Mouse (Mus musculus) ES-E14 (cell line): ENCODE results near the gene Galnt17. TPM values are rescaled to one million over a fixed set of nuclear protein-coding genes. Genes with fewer than 3 reads are reported as not detected.

Experiments used
- DNase-seq: peaks from one replicate; pipeline ENCODE4 v3.0.0-alpha.2; 2013; ENCODE audit warnings: low read depth, low spot score
- H3K27ac ChIP-seq: 2 replicates; pipeline ENCODE4 v1.5.1; 2012; ENCODE audit warnings: low read depth, mild to moderate bottlenecking, low read length, moderate library complexity, mixed read lengths; ENCODE audit not compliant: poor library complexity, insufficient read depth, severe bottlenecking
- H3K36me3 ChIP-seq: 2 replicates; pipeline ENCODE4 v1.6.1; 2012; ENCODE audit warnings: mild to moderate bottlenecking, low read length, moderate library complexity, mixed read lengths; ENCODE audit not compliant: control insufficient read depth, poor library complexity, insufficient read depth, severe bottlenecking
- H3K4me1 ChIP-seq, 2 experiments: fragments of 150-350 bp in 1 of 2; sonication (generic) in 1 of 2; 2 replicates each; pipeline ENCODE4 v1.6.1; 2012; ENCODE audit warnings: low read length in 2 of 2, mild to moderate bottlenecking in 1 of 2, mixed read lengths in 1 of 2; ENCODE audit not compliant: control insufficient read depth in 2 of 2, insufficient read depth in 2 of 2, poor library complexity in 1 of 2
- H3K4me3 ChIP-seq, 2 experiments: fragments of 150-350 bp in 1 of 2; sonication (generic) in 1 of 2; 2 replicates each; pipeline ENCODE4 v1.5.1; 2012; ENCODE audit warnings: low read length in 2 of 2, low read depth in 1 of 2, mild to moderate bottlenecking in 1 of 2, mixed read lengths in 1 of 2; ENCODE audit not compliant: insufficient read depth in 1 of 2, poor library complexity in 1 of 2, severe bottlenecking in 1 of 2
- H3K9ac ChIP-seq: 2 replicates; pipeline ENCODE4 v1.6.1; 2012; ENCODE audit warnings: low read depth, mild to moderate bottlenecking, low read length, mixed read lengths; ENCODE audit not compliant: poor library complexity, insufficient read depth, severe bottlenecking
- H3K9me3 ChIP-seq: fragments of 150-350 bp; sonication (generic); 2 replicates; pipeline ENCODE4 v1.6.1; 2012; ENCODE audit warnings: low read depth, mild to moderate bottlenecking, low read length; ENCODE audit not compliant: control insufficient read depth, insufficient read depth
- CHD2 ChIP-seq: IDR thresholded peaks from 2 replicates; pipeline ENCODE4 v1.6.1; 2014; ENCODE audit warnings: mild to moderate bottlenecking, low read depth, low read length, inconsistent platforms
- HCFC1 ChIP-seq: IDR thresholded peaks from 2 replicates; pipeline ENCODE4 v1.6.1; 2012; ENCODE audit warnings: low read length, inconsistent platforms, borderline replicate concordance; ENCODE audit not compliant: insufficient read depth
- MAFK ChIP-seq: IDR thresholded peaks from 2 replicates; pipeline ENCODE4 v1.6.1; 2014; ENCODE audit warnings: mild to moderate bottlenecking, low read depth, low read length, inconsistent platforms; ENCODE audit not compliant: insufficient read depth
- ZC3H11A ChIP-seq: IDR thresholded peaks from 2 replicates; pipeline ENCODE4 v1.6.1; 2012; ENCODE audit warnings: low read depth, mild to moderate bottlenecking, inconsistent platforms, low read length, borderline replicate concordance
- ZNF384 ChIP-seq: IDR thresholded peaks from 2 replicates; pipeline ENCODE4 v1.6.1; 2012; ENCODE audit warnings: low read depth, low read length, inconsistent platforms
- in situ Hi-C, 2 experiments: fragments of 600-800 bp; cut with MboI; formaldehyde crosslinking; loops; one replicate each; pipeline ENCODE4 v1.15.1; 2025; ENCODE audit warnings: low sequenced_read_pairs in 2 of 2, inconsistent platforms in 1 of 2; ENCODE audit not compliant: unreplicated experiment in 2 of 2
- total RNA-seq: library from RNA; depleted of rRNA; stranded (reverse); fragments of 300-350 nt; gene quantifications from 2 replicates; pipeline ENCODE4 v1.2.3, GENCODE M21; 2012

The Galnt17 gene
- total RNA-seq, 1 experiment = 2.2 TPM

- Histone ChIP-seq H3K36me3 (no peaks in the 10 kb centered on the region), H3K9ac (no peak overlapping the region), H3K9me3 (no peaks in the 10 kb centered on the region), H3K4me3 (no peak overlapping the region), H3K27ac (no peak overlapping the region), H3K4me1 (no peaks in the 10 kb centered on the region)
- in situ Hi-C loops = no loop called here
- TF ChIP-seq ZNF384 = no peak
- no peak for TF ChIP-seq CHD2
- no peak for TF ChIP-seq MAFK
- no peak for TF ChIP-seq ZC3H11A
- no peak for TF ChIP-seq HCFC1
- DNase-seq = no peak
Measured at GRCm38 (mm10) chr5:130930999-130931398, 377.3 kb downstream of the Galnt17 start.

DNA sequence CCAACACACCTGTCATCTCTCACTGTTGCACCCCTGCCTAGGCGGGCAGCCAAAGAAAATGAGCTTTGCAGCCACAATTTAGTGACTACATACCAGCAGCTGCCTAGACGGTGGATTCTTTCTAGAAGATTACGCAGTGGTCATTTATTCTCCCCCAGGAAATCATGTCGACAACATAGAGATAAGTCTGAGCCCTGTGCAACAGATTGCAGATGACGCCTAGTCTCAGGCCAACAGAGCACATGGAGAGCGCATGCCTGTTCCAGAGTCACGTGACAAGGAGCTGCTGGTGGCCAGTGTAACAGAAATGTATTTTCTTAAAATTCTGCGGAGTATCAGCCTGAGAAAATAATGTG is 380.5 kb downstream of the Galnt17 start:
- in situ Hi-C loops = no loop called here
- H3K4me3 ChIP-seq = no peak overlapping the region
- no peaks in the 10 kb centered on the region for H3K36me3 ChIP-seq
- H3K27ac ChIP-seq = no peak overlapping the region
- H3K9ac ChIP-seq = no peak overlapping the region
- peaks cover 0 to 4% of the 10 kb centered on the region in 2 experiments; a peak in 2 of 4 replicates for H3K4me1 ChIP-seq
- no peaks in the 10 kb centered on the region for H3K9me3 ChIP-seq
- TF ChIP-seq HCFC1 (no peak), ZC3H11A (no peak), MAFK (no peak), ZNF384 (no peak), CHD2 (no peak)
- no peak for DNase-seq

DNA sequence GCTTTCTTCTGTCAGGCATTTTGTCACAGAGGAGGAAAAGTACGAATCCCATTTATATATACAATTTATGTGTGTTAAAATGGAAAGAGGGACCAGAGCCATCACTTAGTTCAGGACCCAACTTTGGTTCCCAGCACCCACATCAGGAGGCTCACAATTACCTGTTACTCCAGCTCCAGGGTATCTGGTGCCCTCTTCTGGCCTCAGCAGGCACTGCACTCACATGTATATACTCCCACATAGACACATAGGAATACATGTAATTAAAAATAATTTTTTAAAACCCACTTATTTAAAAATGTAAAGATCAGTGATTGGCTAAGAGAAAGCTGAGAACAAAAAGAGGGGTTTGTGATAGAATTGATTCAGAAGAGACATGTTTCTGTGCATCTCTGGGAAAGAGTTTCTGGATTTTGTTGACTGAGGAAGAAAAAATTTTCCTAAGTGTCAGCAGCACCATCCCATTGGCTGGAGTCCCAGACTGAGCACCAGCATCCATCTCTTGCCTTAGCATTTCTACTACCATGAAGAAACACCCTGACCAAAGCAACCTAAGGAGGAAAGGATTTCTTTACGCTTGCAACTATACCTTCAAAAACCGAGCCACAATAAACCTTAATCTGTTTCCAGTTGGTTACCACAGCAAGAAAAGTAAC is 381.0 kb downstream of the Galnt17 start:
- no peaks in the 10 kb centered on the region for H3K36me3 ChIP-seq
- no peak overlapping the region for H3K27ac ChIP-seq
- in situ Hi-C loops = no loop called here
- H3K4me3 ChIP-seq = no peak overlapping the region
- no peak for TF ChIP-seq MAFK
- no peak for TF ChIP-seq HCFC1
- TF ChIP-seq CHD2 = no peak
- no peak for TF ChIP-seq ZNF384
- no peak for TF ChIP-seq ZC3H11A
- H3K4me1 ChIP-seq = peaks cover 0 to 4% of the 10 kb centered on the region in 2 experiments; a peak in 2 of 4 replicates
- H3K9me3 ChIP-seq = no peaks in the 10 kb centered on the region
- no peak overlapping the region for H3K9ac ChIP-seq
- no peak for DNase-seq

DNA sequence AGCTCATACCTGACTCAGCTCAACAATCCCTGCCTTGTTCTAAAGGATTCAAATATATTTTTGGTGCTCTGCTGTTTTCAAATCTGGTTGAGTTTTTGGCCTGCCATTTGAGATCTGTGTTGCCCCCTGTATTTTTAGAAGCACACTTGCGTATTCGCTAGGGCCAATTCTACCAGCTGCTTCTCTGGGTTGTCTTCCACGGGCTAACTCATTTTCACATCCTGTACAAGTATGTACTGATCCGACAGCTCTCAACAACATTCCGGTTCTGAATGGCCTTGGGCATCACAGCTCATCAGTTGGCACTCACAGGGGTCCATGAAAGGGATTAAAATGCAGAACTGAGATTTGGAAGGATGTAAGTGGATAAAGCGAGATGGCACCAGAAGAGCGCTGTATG is 382.6 kb downstream of the Galnt17 start:
- Histone ChIP-seq H3K27ac (no peak overlapping the region), H3K9ac (no peak overlapping the region), H3K4me1 (peaks cover 0 to 4% of the 10 kb centered on the region in 2 experiments; a peak in 2 of 4 replicates), H3K4me3 (no peak overlapping the region), H3K36me3 (no peaks in the 10 kb centered on the region), H3K9me3 (no peaks in the 10 kb centered on the region)
- in situ Hi-C loops = no loop called here
- TF ChIP-seq ZNF384 (no peak), HCFC1 (no peak), MAFK (no peak), ZC3H11A (no peak)
- no peak for DNase-seq

DNA sequence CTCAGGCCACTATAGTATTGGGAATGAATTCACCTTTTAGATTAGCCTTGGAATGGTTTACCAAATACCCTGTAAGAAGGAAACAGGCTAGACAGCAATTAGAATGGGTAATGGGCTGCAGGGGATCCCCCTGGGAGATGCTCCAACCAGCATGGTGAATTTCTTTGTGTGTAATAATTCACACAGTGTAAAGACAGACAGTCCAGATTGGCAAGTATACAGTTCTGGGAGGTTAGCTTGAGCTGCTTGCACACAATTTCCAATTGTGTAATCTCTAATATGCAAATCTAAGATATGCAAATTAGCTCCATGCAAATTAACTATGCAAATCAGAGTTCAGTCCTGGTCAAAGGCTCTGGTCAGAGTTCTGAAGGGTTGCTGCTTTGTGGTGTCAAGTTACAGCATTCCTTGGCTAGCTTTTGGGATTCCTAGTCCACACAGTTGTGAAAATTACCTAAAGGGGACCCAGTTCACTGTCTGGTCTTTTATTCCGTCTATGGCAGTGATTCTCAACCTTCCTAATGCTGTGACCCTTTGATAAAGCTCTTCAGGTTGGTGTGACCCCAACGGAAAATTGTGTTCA is 384.0 kb downstream of the Galnt17 start:
- Histone ChIP-seq H3K36me3 (no peaks in the 10 kb centered on the region), H3K27ac (no peak overlapping the region), H3K9me3 (no peaks in the 10 kb centered on the region), H3K9ac (no peak overlapping the region), H3K4me3 (no peak overlapping the region), H3K4me1 (peaks cover 0 to 4% of the 10 kb centered on the region in 2 experiments; a peak in 2 of 4 replicates)
- TF ChIP-seq MAFK = no peak
- in situ Hi-C loops = no loop called here
- DNase-seq = peak; percentile 19
